ENCODE assay signal across 27 mouse cellular contexts in the genomic region with DNA sequence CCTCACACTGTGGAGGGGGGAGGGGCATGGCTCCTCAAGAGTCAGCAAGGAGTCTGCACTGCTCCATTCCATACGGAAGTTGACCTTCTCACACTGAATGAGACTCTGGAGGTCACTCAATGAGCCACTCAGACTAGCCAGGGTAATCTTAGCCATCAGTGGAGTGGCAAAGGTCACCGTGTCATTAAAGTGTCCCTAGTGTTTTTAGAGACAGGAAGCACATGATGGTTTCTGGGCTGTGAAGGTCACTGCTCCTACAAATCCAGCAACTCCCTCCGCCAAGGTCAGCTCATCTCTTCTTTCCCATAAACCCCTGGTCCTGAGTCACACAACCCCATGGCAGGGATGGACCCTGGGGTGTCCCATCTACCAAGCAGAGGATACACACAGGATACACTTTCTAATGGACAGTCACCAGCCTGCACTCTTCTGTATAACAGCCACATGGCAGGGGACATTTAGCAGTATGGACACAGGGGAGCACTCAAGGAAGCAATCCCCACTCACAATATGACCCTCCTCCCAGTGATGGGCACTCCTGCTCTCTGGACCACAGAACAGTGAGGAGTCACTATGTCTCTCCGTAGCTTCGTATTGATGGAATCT.
DNase-seq lines count a peak whose midpoint lies in the region; ATAC-seq and TF ChIP-seq lines count a peak whose summit lies in the region.
"Had no signal": no experiment of that assay in that cellular context is flagged by ENCODE, and none has a peak within 500 bp of the region (broad histone marks: within the 10 kb centered on the region; RNA-seq: fewer than 3 reads in every experiment).

No protein-coding gene starts in this region.

- peaks cover 4% of the 10 kb centered on the region; the same call in 1 of the 2 replicates for H3K4me1 ChIP-seq in heart, adult 2 months (ENCODE audit: control insufficient read depth, insufficient read depth, low read length)
- H3K4me1 ChIP-seq in kidney, adult 2 months (ENCODE audit: control insufficient read depth, insufficient read depth, low read length), result no peaks in the 10 kb centered on the region
- H3K4me1 ChIP-seq in kidney, embryonic 15.5 days, result peaks cover 23% of the 10 kb centered on the region
- H3K4me1 ChIP-seq: liver, embryonic 15.5 days; lung, embryonic 15.5 days; stomach, embryonic 15.5 days had no signal

- no peak for TF ChIP-seq POLR2A in heart, adult 2 months (IDR thresholded peaks at IDR 0.05; ENCODE audit: insufficient read depth, low read depth, low read length)
- no peak for TF ChIP-seq POLR2A in kidney, adult 2 months (IDR thresholded peaks at IDR 0.05; ENCODE audit: low read depth, low read length)

- peak; percentile 57 for DNase-seq in adrenal gland, adult 2 months
- DNase-seq in adrenal gland, adult 18-20 months (ENCODE audit: low spot score in 2 of 2), result no peak
- peak; percentile 92 for DNase-seq in heart, adult 11 months
- DNase-seq in heart, adult 2 months, result no peak
- DNase-seq in kidney, adult 2 months, result peak; percentile 28
- peak; percentile 30 to 38 for DNase-seq in adrenal gland, postnatal 36 days
- no peak for DNase-seq in layer of hippocampus, postnatal 14 days (ENCODE audit: low spot score in 2 of 2)
- DNase-seq: cerebellum, adult 11 months; cerebellum, adult 9-10 months; cerebellum, postnatal 36 days; gastrocnemius, postnatal 14 days; heart, postnatal 14 days; kidney, adult 11 months; kidney, postnatal 10 days; right cerebral cortex, postnatal 25 days had no signal

- no peak for ATAC-seq in kidney, embryonic 15.5 days (replicated peaks; ENCODE audit: low FRiP score)
- ATAC-seq: forebrain, embryonic 13.5 days; inflammation-experienced regulatory T-cells, adult 6 months; midbrain, embryonic 16.5 days had no signal

- H3K27ac ChIP-seq in heart, adult 2 months, result no peak overlapping the region
- no peak overlapping the region for H3K27ac ChIP-seq in kidney, adult 2 months (ENCODE audit: insufficient read depth, low read depth, low read length)
- H3K27ac ChIP-seq in kidney, embryonic 15.5 days, result no peak overlapping the region
- H3K27ac ChIP-seq: embryonic facial prominence, embryonic 10.5 days; embryonic facial prominence, embryonic 15.5 days; forebrain, embryonic 13.5 days; hindbrain, embryonic 14.5 days; limb, embryonic 12.5 days; liver, embryonic 15.5 days; lung, embryonic 15.5 days; stomach, embryonic 15.5 days had no signal

- H3K79me2 ChIP-seq in heart, adult 2 months (replicated peaks; ENCODE audit: control insufficient read depth, insufficient read depth, low read length), result no peaks in the 10 kb centered on the region

- intact Hi-C loops in heart, adult 2 months (cut with DNase I), result no loop called here

- H3K4me2 ChIP-seq in kidney, embryonic 15.5 days, result no peak overlapping the region
- H3K4me2 ChIP-seq: embryonic facial prominence, embryonic 15.5 days; forebrain, embryonic 13.5 days; hindbrain, embryonic 14.5 days; limb, embryonic 12.5 days; liver, embryonic 15.5 days; lung, embryonic 15.5 days; midbrain, embryonic 11.5 days; stomach, embryonic 15.5 days had no signal

- no peak overlapping the region for H3K4me3 ChIP-seq in heart, adult 2 months
- no peak overlapping the region for H3K4me3 ChIP-seq in kidney, adult 2 months (ENCODE audit: insufficient read depth, low read depth, low read length)
- H3K4me3 ChIP-seq in kidney, embryonic 15.5 days (replicated peaks), result no peak overlapping the region
- H3K4me3 ChIP-seq: embryonic facial prominence, embryonic 10.5 days; embryonic facial prominence, embryonic 15.5 days; forebrain, embryonic 13.5 days; limb, embryonic 12.5 days; liver, embryonic 15.5 days; lung, embryonic 15.5 days; stomach, embryonic 15.5 days had no signal

- TF ChIP-seq EP300 in heart, adult 2 months (IDR thresholded peaks at IDR 0.05; ENCODE audit: insufficient read depth, low read depth, low read length), result no peak

- no peaks in the 10 kb centered on the region for H3K36me3 ChIP-seq in heart, adult 2 months (ENCODE audit: control insufficient read depth, insufficient read depth, low read length)
- no peaks in the 10 kb centered on the region for H3K36me3 ChIP-seq in kidney, adult 2 months (ENCODE audit: control insufficient read depth, insufficient read depth, low read length)
- peaks cover 57% of the 10 kb centered on the region for H3K36me3 ChIP-seq in kidney, embryonic 15.5 days
- H3K36me3 ChIP-seq: liver, embryonic 15.5 days had no signal

- 83% methylated on average over 5 of the region's 5 CpGs for WGBS in heart, adult 2 months
- 77% methylated on average over 5 of the region's 5 CpGs for WGBS in kidney, adult 2 months
- 54% methylated on average over 5 of the region's 5 CpGs for whole genome bisulfite sequencing in kidney, embryonic 15.5 days

- no peaks in the 10 kb centered on the region for H3K27me3 ChIP-seq in heart, adult 2 months (ENCODE audit: control insufficient read depth, insufficient read depth, low read length)
- H3K27me3 ChIP-seq in kidney, adult 2 months (replicated peaks; ENCODE audit: control insufficient read depth, insufficient read depth, low read length), result no peaks in the 10 kb centered on the region
- no peaks in the 10 kb centered on the region for H3K27me3 ChIP-seq in kidney, embryonic 15.5 days
- H3K27me3 ChIP-seq: embryonic facial prominence, embryonic 15.5 days; forebrain, embryonic 13.5 days; limb, embryonic 12.5 days; liver, embryonic 15.5 days; lung, embryonic 15.5 days; stomach, embryonic 15.5 days had no signal

- TF ChIP-seq CTCF in heart, adult 2 months (IDR thresholded peaks at IDR 0.05), result no peak
- TF ChIP-seq CTCF in kidney, adult 2 months (conservative IDR thresholded peaks at IDR 0.05; ENCODE audit: insufficient read depth, insufficient read length, low read depth, low read length), result no peak

- no peak overlapping the region for H3K9ac ChIP-seq in heart, adult 2 months (ENCODE audit: low read depth, low read length)
- H3K9ac ChIP-seq in kidney, embryonic 15.5 days, result no peak overlapping the region
- H3K9ac ChIP-seq: embryonic facial prominence, embryonic 15.5 days; forebrain, embryonic 13.5 days; hindbrain, embryonic 14.5 days; limb, embryonic 12.5 days; liver, embryonic 15.5 days; lung, embryonic 15.5 days; stomach, embryonic 15.5 days had no signal

- H3K9me3 ChIP-seq in kidney, embryonic 15.5 days (replicated peaks), result no peaks in the 10 kb centered on the region
- H3K9me3 ChIP-seq: embryonic facial prominence, embryonic 15.5 days; forebrain, embryonic 13.5 days; limb, embryonic 12.5 days; liver, embryonic 15.5 days; lung, embryonic 15.5 days; stomach, embryonic 15.5 days had no signal

Comparison
In these comparisons a context has a peak if more than half of its experiments do, and no peak if none do; other contexts are left out.
1. DNase-seq: peak in adrenal gland, adult 2 months (single experiment), heart, adult 11 months (single experiment), kidney, adult 2 months (single experiment) and adrenal gland, postnatal 36 days (2 of 2); none in adrenal gland, adult 18-20 months (0 of 2), heart, adult 2 months (0 of 2) and layer of hippocampus, postnatal 14 days (0 of 2).